Mouse (Mus musculus): ENCODE results near the gene Rsph14. TPM values are rescaled to one million over a fixed set of nuclear protein-coding genes. Genes with fewer than 3 reads are reported as not detected.

Rsph14 gene
- polyA plus RNA-seq (2012; rRNA removed): 0.30 TPM in 1 of 2 replicates, not detected in the other

DNA sequence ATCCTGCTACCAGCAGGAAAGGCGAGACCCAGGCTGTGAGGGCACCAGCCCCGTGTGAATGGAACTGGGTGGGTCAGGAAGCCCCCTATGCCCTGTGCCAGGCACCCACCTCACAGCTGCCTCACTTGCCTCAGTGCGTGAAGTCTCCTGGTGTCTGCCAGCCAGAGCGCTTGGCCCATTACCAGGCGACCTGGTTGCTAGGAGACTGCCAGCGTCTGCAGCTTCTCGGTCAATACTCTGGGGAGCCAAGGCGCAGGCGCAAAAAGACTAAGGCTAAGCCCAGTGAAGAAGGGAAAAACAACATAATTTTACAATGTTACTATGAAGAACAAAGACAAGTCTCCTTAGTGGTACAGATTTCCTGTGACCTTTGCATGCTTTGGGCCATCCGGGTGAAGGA lies at the start of gene Rsph14:
Gene Rsph14 (minus strand): TSS at position 192 of the 400 bp plus-strand sequence.

DNA sequence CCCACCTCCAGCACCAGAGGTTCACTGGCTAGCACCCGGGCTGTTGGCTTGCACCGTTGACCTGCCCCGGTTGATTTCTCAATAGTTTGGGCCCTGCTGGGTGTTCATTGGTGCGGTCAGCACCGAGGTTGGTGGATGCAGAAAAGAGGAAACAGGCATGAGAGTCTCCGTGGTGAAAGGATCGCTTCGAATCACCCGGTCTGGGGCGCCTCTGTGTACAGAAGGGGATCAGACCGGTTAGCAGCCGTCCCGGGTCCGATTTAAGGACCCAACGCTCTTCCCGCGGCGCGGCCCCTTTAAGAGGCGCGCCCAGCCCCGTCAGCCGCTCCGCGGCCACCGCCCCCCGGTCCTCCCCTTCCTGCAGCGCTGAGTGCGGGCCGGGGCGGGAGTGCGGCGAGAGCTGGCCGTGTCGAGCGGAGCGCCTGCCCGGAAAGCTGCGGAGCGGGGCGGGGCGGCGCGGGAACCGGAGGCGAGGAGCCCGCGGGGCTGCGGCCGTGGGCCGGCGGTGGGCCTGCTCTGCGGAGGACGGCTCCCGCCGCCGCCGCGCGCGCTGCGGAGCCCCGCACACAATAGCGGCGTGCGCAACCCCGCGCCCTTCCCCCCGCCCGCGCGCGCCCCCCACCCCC lies 27.9 kb upstream of the Rsph14 start, which contains the start of gene Bcr:
Gene Bcr (plus strand): TSS at position 376 of the 626 bp plus-strand sequence.

DNA sequence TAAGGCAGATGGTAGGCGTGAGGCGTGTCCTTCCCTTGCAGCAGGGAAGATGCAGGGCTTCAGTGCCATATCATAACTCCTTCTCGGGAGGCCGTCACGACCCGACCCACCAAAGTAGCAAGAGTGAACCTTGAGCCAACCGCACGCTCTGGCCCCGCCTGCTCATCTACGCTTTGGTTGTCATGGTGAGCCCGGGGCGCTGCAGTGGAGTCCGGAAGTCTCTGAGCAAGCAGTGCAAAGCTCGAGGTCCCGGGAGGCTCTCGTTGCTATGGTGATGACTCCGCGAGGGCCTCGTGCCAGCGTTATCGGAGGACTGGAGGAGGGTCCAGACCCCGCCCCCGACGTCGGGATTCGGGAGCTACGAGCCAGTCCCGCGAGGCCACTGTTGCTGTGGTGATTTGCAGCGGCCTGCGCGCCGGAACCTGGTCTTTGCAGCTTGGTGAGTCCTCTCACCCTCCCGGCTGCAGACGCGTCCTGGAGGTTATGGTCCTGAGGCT lies 4.5 kb upstream of the Rsph14 start, which contains the start of gene Rab36:
Gene Rab36 (plus strand): TSS at position 176 of the 497 bp plus-strand sequence.

DNA sequence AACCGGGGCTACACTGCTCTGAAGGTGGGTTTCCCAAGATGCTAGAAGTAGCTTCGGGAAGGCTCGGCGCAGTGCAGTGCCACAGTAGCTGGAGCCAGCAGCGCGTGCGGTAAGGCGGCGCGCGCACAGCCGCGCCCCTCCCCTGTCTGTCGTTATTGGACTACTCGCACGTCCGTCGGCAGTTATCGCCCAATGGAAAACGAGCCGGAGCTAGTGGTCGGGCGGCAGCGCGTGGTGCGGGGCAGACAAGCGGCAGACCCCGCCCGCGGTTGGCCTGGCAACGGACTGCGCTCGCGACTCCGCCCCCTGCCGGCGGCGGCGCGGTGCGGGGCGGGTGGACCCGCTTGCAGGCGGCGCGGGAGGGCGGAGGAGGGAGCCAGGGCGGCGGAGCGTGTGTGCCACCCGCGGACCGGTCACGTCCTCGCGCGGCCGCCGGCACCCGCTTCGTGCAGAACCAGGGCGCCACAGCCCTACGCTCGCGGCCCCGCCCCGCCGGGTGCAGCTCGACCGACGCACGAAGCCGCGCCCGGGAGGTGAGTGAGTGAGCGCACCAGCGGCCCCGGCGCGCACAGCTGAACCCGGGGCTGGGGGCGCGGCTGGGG lies 65.4 kb downstream of the Rsph14 start, which contains the start of gene Gnaz:
Gene Gnaz (plus strand): TSS at position 328 of the 602 bp plus-strand sequence.

Other genes with a start within 250 kb of the Rsph14 start
- gene Gnaz, start 65.4 kb downstream of the Rsph14 start, polyA plus RNA-seq (2012; rRNA removed): 2.8 and 3.2 TPM in 2 replicates
- gene Rab36, start 4.5 kb upstream of the Rsph14 start, polyA plus RNA-seq (2012; rRNA removed): 2.7 and 3.1 TPM in 2 replicates
- gene Bcr, start 28.0 kb upstream of the Rsph14 start, polyA plus RNA-seq (2012; rRNA removed): 8.1 and 9.7 TPM in 2 replicates
- 6.7 and 9.5 TPM in 2 replicates for gene Specc1l, start 179.5 kb upstream of the Rsph14 start, polyA plus RNA-seq (2012; rRNA removed)